Mouse (Mus musculus): ENCODE results near the gene Gm9857. TPM values are rescaled to one million over a fixed set of nuclear protein-coding genes. Genes with fewer than 3 reads are reported as not detected.

The Gm9857 gene
- polyA plus RNA-seq, 1 experiment from 2014 or later = not detected

DNA sequence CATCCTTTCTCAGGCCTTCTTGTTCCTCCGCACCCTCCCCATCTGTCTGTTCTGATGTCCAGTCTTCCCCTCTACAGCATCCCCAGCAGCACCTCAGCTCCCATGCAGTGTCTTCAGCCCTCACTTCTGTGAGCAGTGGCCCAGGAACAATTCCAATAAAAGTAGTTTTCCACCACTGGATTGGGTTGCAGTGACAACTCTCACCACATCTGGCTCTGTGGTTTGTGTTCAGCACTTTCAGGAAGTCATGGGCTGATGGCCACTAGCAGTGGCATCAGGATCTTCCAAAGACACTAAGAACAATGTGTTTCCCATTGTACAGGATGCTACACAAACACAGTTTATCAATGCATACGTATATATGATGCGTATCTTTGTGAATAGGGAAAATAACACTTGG is 25.8 kb upstream of the Gm9857 start:
- ATAC-seq = no peak
- 94% methylated on average over 3 of the region's 3 CpGs for WGBS
- H3K27ac ChIP-seq (ENCODE audit: low read length) = no peak overlapping the region
- peaks cover 15% of the 10 kb centered on the region for H3K4me1 ChIP-seq (ENCODE audit: control insufficient read depth, insufficient read depth, low read length)
- H3K27me3 ChIP-seq (ENCODE audit: control insufficient read depth, insufficient read depth, low read depth, low read length) = no peaks in the 10 kb centered on the region
- H3K9me3 ChIP-seq (replicated peaks; ENCODE audit: control insufficient read depth, low read length, poor library complexity, severe bottlenecking) = no peaks in the 10 kb centered on the region
- H3K36me3 ChIP-seq (ENCODE audit: control insufficient read depth, insufficient read depth, low read length) = peaks cover 2% of the 10 kb centered on the region; the same call in 1 of the 2 replicates
- no peak overlapping the region for H3K4me2 ChIP-seq (ENCODE audit: low read length)
- H3K9ac ChIP-seq (ENCODE audit: low read depth, low read length) = no peak overlapping the region
- no peak overlapping the region for H3K4me3 ChIP-seq (ENCODE audit: low read depth, low read length)

DNA sequence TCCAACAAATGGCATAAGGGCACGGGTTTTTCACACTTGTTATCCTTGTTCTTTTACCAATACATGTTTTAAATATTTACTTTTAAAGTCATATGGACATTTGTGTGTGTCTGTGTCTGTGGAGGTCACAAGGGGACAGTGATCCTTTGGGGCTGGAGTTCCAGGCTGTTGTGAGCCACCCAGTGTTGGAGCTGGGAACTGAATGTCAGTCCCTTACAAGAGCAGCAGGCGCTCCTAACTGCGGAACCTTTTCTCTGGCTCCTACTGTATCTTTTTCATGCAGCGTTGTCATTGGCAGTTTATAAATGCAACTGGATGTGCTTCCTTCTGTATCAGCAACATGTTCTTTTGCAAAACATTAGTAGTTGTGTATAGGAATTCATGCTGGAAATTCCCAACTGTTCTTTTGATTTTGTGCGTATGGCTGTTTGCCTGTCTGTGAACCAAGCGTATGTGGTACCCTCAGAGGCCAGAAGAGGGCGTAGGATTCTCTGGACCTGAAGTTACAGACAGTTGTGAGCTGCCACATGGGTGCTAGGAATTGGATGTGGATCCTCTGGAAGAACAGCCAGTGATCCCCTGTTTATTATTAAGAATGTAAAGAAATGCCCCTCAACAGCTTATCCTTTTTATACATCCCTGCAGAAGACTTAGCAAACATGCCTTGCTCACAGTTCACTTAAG is 24.3 kb upstream of the Gm9857 start:
- no peaks in the 10 kb centered on the region for H3K27me3 ChIP-seq (ENCODE audit: control insufficient read depth, insufficient read depth, low read depth, low read length)
- no peaks in the 10 kb centered on the region for H3K9me3 ChIP-seq (replicated peaks; ENCODE audit: control insufficient read depth, low read length, poor library complexity, severe bottlenecking)
- H3K36me3 ChIP-seq (ENCODE audit: control insufficient read depth, insufficient read depth, low read length) = no peaks in the 10 kb centered on the region
- H3K4me3 ChIP-seq (ENCODE audit: low read depth, low read length) = no peak overlapping the region
- H3K4me2 ChIP-seq (ENCODE audit: low read length) = no peak overlapping the region
- whole genome bisulfite sequencing = 83% methylated on average over 7 of the region's 7 CpGs
- H3K4me1 ChIP-seq (ENCODE audit: control insufficient read depth, insufficient read depth, low read length) = peaks cover 17% of the 10 kb centered on the region
- no peak for ATAC-seq
- no peak overlapping the region for H3K9ac ChIP-seq (ENCODE audit: low read depth, low read length)
- no peak overlapping the region for H3K27ac ChIP-seq (ENCODE audit: low read length)

DNA sequence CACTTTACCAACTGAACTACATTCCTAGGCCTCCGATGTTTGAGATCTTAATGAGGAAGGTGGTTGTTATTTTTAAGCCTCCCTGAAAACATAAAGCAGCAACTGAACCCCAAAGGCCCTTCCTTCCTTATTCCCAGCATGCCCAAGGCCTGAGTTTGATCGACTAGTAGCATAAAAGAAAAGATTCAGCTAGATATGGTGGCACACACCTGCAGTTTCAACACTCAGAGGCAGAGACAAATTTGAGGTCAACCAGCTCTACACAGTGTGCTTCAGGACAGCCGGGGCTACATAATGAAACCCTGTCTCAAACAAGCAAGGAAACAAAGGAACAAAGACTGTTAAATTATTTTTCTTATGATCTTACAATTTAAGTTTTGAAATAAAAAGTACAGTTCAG is 23.5 kb upstream of the Gm9857 start:
- Histone ChIP-seq H3K27me3 (ENCODE audit: control insufficient read depth, insufficient read depth, low read depth, low read length) (no peaks in the 10 kb centered on the region), H3K4me3 (ENCODE audit: low read depth, low read length) (no peak overlapping the region), H3K4me2 (ENCODE audit: low read length) (no peak overlapping the region), H3K27ac (ENCODE audit: low read length) (no peak overlapping the region), H3K36me3 (ENCODE audit: control insufficient read depth, insufficient read depth, low read length) (no peaks in the 10 kb centered on the region), H3K9me3 (replicated peaks; ENCODE audit: control insufficient read depth, low read length, poor library complexity, severe bottlenecking) (no peaks in the 10 kb centered on the region), H3K4me1 (ENCODE audit: control insufficient read depth, insufficient read depth, low read length) (peaks cover 17% of the 10 kb centered on the region), H3K9ac (ENCODE audit: low read depth, low read length) (no peak overlapping the region)
- no peak for ATAC-seq
- 75% methylated on average over 3 of the region's 3 CpGs for WGBS

DNA sequence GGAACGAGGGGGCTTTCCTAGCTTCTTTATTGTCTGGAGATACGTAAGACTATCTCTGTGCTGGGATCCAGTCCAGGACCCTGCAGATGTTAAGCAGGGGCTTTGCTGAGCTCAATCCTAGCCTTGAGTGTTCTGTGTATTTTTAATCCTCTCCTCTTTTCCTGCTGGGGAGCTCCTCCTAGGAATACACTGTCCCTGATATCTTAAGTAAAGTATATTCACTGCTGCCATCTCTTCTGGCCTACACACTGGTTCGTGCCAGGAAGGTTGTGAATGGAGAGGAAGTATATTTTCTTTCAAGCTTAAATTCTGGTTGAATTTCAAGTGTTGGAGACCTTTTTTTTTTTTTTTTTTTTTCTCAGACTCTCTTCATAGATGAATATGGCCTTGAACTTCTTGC is 23.0 kb upstream of the Gm9857 start:
- Histone ChIP-seq H3K4me1 (ENCODE audit: control insufficient read depth, insufficient read depth, low read length) (peaks cover 17% of the 10 kb centered on the region), H3K9ac (ENCODE audit: low read depth, low read length) (no peak overlapping the region), H3K4me3 (ENCODE audit: low read depth, low read length) (no peak overlapping the region), H3K4me2 (ENCODE audit: low read length) (no peak overlapping the region), H3K36me3 (ENCODE audit: control insufficient read depth, insufficient read depth, low read length) (no peaks in the 10 kb centered on the region), H3K27ac (ENCODE audit: low read length) (no peak overlapping the region), H3K9me3 (replicated peaks; ENCODE audit: control insufficient read depth, low read length, poor library complexity, severe bottlenecking) (no peaks in the 10 kb centered on the region), H3K27me3 (ENCODE audit: control insufficient read depth, insufficient read depth, low read depth, low read length) (no peaks in the 10 kb centered on the region)
- WGBS = 75% methylated on average over 3 of the region's 3 CpGs
- ATAC-seq = no peak

DNA sequence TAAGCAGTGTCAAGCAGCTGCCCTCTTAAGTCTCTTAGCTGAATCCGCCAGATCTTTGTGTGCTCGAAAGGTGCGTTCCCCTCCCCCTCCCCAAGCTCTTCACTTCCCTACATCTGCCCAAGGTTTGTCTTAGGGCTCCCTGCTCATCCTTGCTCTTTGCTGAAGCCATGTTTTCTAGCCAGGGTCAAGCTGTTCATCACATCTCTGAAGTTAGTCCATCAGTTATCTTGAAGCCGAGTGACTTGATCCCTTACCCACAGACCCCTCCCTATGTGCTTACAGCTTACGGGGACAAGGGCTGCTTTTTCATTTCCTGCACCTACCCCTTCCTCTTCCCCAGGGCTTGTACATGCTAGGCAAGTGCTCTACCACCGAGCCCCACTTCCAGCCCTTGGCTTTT is 21.4 kb upstream of the Gm9857 start:
- H3K4me1 ChIP-seq (ENCODE audit: control insufficient read depth, insufficient read depth, low read length) = peaks cover 17% of the 10 kb centered on the region
- H3K27ac ChIP-seq (ENCODE audit: low read length) = peak overlapping the region; percentile 76
- H3K9ac ChIP-seq (ENCODE audit: low read depth, low read length) = peak overlapping the region; percentile 49
- H3K4me3 ChIP-seq (ENCODE audit: low read depth, low read length) = peak overlapping the region; percentile 5
- no peaks in the 10 kb centered on the region for H3K36me3 ChIP-seq (ENCODE audit: control insufficient read depth, insufficient read depth, low read length)
- 12% methylated on average over 6 of the region's 6 CpGs for WGBS
- H3K27me3 ChIP-seq (ENCODE audit: control insufficient read depth, insufficient read depth, low read depth, low read length) = no peaks in the 10 kb centered on the region
- peak overlapping the region; percentile 49 for H3K4me2 ChIP-seq (ENCODE audit: low read length)
- no peaks in the 10 kb centered on the region for H3K9me3 ChIP-seq (replicated peaks; ENCODE audit: control insufficient read depth, low read length, poor library complexity, severe bottlenecking)
- peak; percentile 68 for ATAC-seq

DNA sequence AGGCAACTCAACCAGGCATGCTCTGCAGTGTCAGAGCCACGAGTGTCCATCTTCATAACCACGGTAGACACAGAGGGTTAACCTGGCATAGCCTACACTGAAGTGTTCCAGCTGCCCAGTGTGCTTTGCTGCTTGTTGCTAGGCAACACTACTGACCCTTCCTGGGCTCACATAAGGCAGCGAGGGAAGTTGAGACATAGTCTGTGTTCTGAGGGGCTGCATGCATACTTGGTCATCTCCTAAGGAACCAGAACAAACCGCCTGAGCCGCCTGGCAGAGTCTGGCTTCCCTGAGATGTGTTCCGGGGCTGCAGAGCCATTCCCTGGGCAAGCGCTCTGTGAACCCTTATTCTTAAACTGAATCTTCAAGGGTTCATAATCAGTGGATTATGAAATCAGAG is 21.0 kb upstream of the Gm9857 start:
- H3K9me3 ChIP-seq (replicated peaks; ENCODE audit: control insufficient read depth, low read length, poor library complexity, severe bottlenecking) = no peaks in the 10 kb centered on the region
- peak overlapping the region; percentile 76 for H3K27ac ChIP-seq (ENCODE audit: low read length)
- H3K36me3 ChIP-seq (ENCODE audit: control insufficient read depth, insufficient read depth, low read length) = no peaks in the 10 kb centered on the region
- 3% methylated on average over 7 of the region's 7 CpGs for WGBS
- no peaks in the 10 kb centered on the region for H3K27me3 ChIP-seq (ENCODE audit: control insufficient read depth, insufficient read depth, low read depth, low read length)
- peak overlapping the region; percentile 49 for H3K4me2 ChIP-seq (ENCODE audit: low read length)
- peaks cover 17% of the 10 kb centered on the region for H3K4me1 ChIP-seq (ENCODE audit: control insufficient read depth, insufficient read depth, low read length)
- peak; percentile 95 for ATAC-seq
- peak overlapping the region; percentile 49 for H3K9ac ChIP-seq (ENCODE audit: low read depth, low read length)
- H3K4me3 ChIP-seq (ENCODE audit: low read depth, low read length) = peak overlapping the region; percentile 5

DNA sequence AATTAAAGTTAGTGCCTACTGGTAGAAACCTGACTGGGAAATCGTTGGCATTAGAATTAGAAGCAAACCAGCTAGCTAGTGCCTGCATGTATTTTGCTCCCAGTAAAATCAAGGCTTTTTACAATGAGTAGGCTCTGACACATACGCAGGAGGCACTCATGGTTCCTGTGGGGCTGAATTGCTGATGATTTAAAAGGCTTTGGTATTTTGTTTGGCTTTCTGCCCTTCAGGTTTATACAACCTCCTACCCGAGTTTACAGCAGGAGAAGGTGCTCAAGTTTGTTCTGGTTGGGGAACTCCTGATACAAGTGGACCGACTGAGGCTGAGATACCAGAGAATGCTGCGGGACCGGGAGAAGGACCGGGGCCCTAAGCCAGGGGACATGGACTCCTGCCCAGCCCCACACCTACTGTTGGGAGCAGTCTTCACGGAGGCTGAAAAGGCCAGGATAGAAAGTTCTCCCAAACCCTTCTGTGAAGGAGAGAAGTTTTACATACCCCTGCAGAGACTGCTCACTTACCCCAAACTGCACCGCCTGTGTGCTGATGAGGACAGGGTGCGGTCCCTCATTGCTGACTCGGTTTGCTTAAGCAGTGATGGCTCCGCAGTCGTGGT is 19.5 kb upstream of the Gm9857 start:
- no peak for ATAC-seq
- Histone ChIP-seq H3K9me3 (replicated peaks; ENCODE audit: control insufficient read depth, low read length, poor library complexity, severe bottlenecking) (no peaks in the 10 kb centered on the region), H3K36me3 (ENCODE audit: control insufficient read depth, insufficient read depth, low read length) (no peaks in the 10 kb centered on the region), H3K4me3 (ENCODE audit: low read depth, low read length) (no peak overlapping the region), H3K4me2 (ENCODE audit: low read length) (no peak overlapping the region), H3K4me1 (ENCODE audit: control insufficient read depth, insufficient read depth, low read length) (peaks cover 17% of the 10 kb centered on the region), H3K27me3 (ENCODE audit: control insufficient read depth, insufficient read depth, low read depth, low read length) (no peaks in the 10 kb centered on the region), H3K9ac (ENCODE audit: low read depth, low read length) (no peak overlapping the region), H3K27ac (ENCODE audit: low read length) (no peak overlapping the region)
- 73% methylated on average over 13 of the region's 13 CpGs for WGBS

DNA sequence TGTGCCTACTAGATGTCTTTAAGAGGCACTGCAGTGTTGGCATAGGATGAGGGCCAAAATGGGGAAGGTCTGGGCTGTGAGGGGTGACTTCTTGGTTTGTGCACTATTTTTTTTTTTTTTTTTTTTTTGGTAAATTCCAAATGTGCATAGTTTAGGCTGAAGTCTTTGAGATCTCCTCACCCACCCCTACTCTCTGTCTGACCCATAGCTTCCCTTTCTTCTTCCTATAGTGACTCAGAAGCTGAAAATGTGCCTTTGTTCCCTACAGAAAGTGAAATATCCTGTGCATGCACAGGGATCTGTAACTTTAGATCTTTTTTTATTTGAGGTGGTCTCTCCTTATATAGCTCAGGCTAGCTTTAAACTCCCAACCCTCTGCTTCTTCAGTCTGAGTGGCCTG is 17.7 kb upstream of the Gm9857 start:
- ATAC-seq = no peak
- Histone ChIP-seq H3K4me3 (ENCODE audit: low read depth, low read length) (no peak overlapping the region), H3K4me2 (ENCODE audit: low read length) (no peak overlapping the region), H3K36me3 (ENCODE audit: control insufficient read depth, insufficient read depth, low read length) (no peaks in the 10 kb centered on the region), H3K9ac (ENCODE audit: low read depth, low read length) (no peak overlapping the region), H3K9me3 (replicated peaks; ENCODE audit: control insufficient read depth, low read length, poor library complexity, severe bottlenecking) (no peaks in the 10 kb centered on the region), H3K27ac (ENCODE audit: low read length) (no peak overlapping the region), H3K4me1 (ENCODE audit: control insufficient read depth, insufficient read depth, low read length) (peaks cover 17% of the 10 kb centered on the region), H3K27me3 (ENCODE audit: control insufficient read depth, insufficient read depth, low read depth, low read length) (no peaks in the 10 kb centered on the region)

DNA sequence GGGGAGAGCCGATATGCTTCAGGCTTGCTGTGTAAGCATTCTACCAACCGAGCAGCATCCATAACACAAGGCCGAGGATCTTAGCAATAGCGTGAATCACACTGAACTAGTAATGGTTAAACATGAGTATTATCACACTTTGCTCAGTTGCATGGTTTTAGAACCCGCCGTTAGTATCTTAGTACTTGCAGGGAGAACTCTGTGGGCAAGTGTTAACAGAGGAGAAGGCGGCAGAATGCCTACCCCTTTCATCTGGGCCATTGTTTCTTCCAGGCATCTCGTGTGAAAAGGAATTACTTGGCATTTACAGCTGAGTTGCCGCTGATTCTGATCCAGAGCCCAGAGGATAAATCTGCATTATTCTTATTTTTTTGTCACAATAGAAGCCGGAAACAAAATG is 751 bp upstream of the Gm9857 start:
- no peak for ATAC-seq

More for the DNA sequence above, 751 bp upstream of the Gm9857 start:
- no peak overlapping the region for H3K9ac ChIP-seq (ENCODE audit: low read depth, low read length)
- H3K27me3 ChIP-seq (ENCODE audit: control insufficient read depth, insufficient read depth, low read depth, low read length) = no peaks in the 10 kb centered on the region
- no peaks in the 10 kb centered on the region for H3K36me3 ChIP-seq (ENCODE audit: control insufficient read depth, insufficient read depth, low read length)
- H3K4me3 ChIP-seq (ENCODE audit: low read depth, low read length) = no peak overlapping the region
- no peak overlapping the region for H3K27ac ChIP-seq (ENCODE audit: low read length)
- H3K9me3 ChIP-seq (replicated peaks; ENCODE audit: control insufficient read depth, low read length, poor library complexity, severe bottlenecking) = no peaks in the 10 kb centered on the region
- WGBS = 74% methylated on average over 10 of the region's 10 CpGs
- H3K4me2 ChIP-seq (ENCODE audit: low read length) = no peak overlapping the region
- H3K4me1 ChIP-seq (ENCODE audit: control insufficient read depth, insufficient read depth, low read length) = no peaks in the 10 kb centered on the region; the same call in 1 of the 2 replicates

All from midbrain, embryonic 16.5 days (tissue).